Mouse (Mus musculus) forebrain, postnatal 0 days (tissue): ENCODE data around the gene Zmym3. TPM values are rescaled to one million over a fixed set of nuclear protein-coding genes. Genes with fewer than 3 reads are reported as not detected.

Source experiments
- ATAC-seq: fragments of 200-750 bp; cut with Nextera tagmentation; 2 replicates; pipeline ENCODE4 v1.8.0; 2017; ENCODE audit warnings: mild to moderate bottlenecking, moderate library complexity
- DNase-seq: peaks from one replicate; pipeline ENCODE4 v3.0.0-alpha.2; 2015
- H3K27ac ChIP-seq: fragments of 300-500 bp; sonication (generic); 2 replicates; pipeline ENCODE4 v1.5.1; 2014; ENCODE audit warnings: low read depth, mild to moderate bottlenecking, antibody characterized with exemption, low read length, moderate library complexity, mixed read lengths
- H3K27me3 ChIP-seq: fragments of 300-500 bp; sonication (generic); 2 replicates; pipeline ENCODE4 v1.6.1; 2014; ENCODE audit warnings: mild to moderate bottlenecking, low read length, mixed read lengths; ENCODE audit not compliant: insufficient read depth
- H3K36me3 ChIP-seq: fragments of 300-500 bp; sonication (generic); 2 replicates; pipeline ENCODE4 v1.6.1; 2014; ENCODE audit warnings: mild to moderate bottlenecking, moderate library complexity; ENCODE audit not compliant: insufficient read depth
- H3K4me1 ChIP-seq: fragments of 300-500 bp; sonication (generic); 2 replicates; pipeline ENCODE4 v1.6.1; 2014; ENCODE audit warnings: antibody characterized with exemption; ENCODE audit not compliant: insufficient read depth
- H3K4me2 ChIP-seq: fragments of 300-500 bp; sonication (generic); 2 replicates; pipeline ENCODE4 v1.6.1; 2014; ENCODE audit warnings: low read depth, mild to moderate bottlenecking, moderate library complexity
- H3K4me3 ChIP-seq: fragments of 300-500 bp; sonication (generic); 2 replicates; pipeline ENCODE4 v1.5.1; 2014; ENCODE audit warnings: low read depth, low read length, mixed read lengths
- H3K9ac ChIP-seq: fragments of 300-500 bp; sonication (generic); 2 replicates; pipeline ENCODE4 v1.6.1; 2014; ENCODE audit warnings: mild to moderate bottlenecking
- H3K9me3 ChIP-seq: fragments of 300-500 bp; sonication (generic); 2 replicates; pipeline ENCODE4 v1.6.1; 2016; ENCODE audit warnings: low read length
- CTCF ChIP-seq: sonication (generic); IDR thresholded peaks from 2 replicates; pipeline ENCODE4 v1.5.1; 2016; ENCODE audit warnings: antibody characterized with exemption, control low read depth, low read depth
- WGBS: fragments of 180-500 bp; shearing (Covaris S2); extraction: QIAGEN DNeasy Blood & Tissue Kit; methylation state at CpG from one replicate; pipeline ENCODE4 v1.1.7; 2014; 5-methylcytosine and 5-hydroxymethylcytosine counted together
- polyA plus RNA-seq: library from polyadenylated mRNA; unstranded; fragments of >200 nt; fragmentation: Nextera tagmentation; extraction: Ambion mirVana; gene quantifications from 2 replicates; pipeline ENCODE4 v1.2.1, GENCODE M21; 2015
- total RNA-seq: library from RNA; depleted of rRNA; stranded (reverse); fragments of >200 nt; gene quantifications from 2 replicates; pipeline ENCODE4 v1.2.3, GENCODE M21; 2014

The Zmym3 gene
- total and polyA plus RNA-seq, 2 experiments from 2014 or later: 102 to 197 TPM

DNA sequence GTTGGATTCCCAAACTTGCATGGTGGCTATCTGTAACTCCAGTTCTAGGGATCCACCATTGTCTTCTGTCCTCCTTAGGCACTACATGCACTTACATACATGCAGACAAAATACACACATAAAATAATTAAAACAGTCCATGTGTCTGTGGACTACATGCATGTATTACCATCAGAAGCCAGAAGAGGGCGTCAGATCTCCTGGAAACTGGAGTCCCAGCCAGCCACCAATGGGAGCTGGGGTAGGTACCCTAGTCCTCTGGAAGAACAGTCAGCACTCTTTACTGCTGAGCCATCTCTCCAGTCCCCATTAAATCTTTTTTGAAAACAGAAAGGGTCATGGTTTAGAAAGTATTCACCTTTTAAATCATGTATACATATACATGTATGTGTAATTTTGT is 7.1 kb upstream of the Zmym3 start:
- Histone ChIP-seq H3K9me3 (no peaks in the 10 kb centered on the region), H3K27me3 (no peaks in the 10 kb centered on the region), H3K4me1 (peaks cover 5% of the 10 kb centered on the region; the same call in 1 of the 2 replicates), H3K36me3 (no peaks in the 10 kb centered on the region), H3K4me2 (no peak overlapping the region), H3K27ac (no peak overlapping the region; the same call in 1 of the 2 replicates), H3K9ac (no peak overlapping the region), H3K4me3 (no peak overlapping the region)
- WGBS: 0% methylated on average over 1 of the region's 1 CpGs
- 0 out of 2 replicates have a peak, but pooled peaks have one; percentile 18 for TF ChIP-seq CTCF
- DNase-seq (no peak), ATAC-seq (no peak)

DNA sequence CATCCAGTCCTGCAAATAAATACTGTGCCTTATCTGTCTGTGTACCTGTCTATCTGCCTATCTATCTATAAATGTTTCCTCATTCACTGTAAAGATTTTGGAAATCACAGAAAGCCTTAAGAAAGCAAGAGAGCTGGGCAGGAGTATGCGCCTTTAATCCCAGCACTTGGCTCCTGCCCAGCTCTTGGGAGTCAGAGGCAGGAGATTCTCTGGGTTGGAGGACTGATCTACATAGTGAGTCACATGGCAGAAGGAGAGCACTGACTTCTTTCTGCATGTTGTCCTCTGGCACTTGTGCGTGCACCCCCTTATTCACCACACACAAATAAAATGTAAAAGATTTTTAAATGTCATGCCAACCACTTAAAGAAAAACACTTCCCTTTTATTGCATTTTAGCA is 2.8 kb upstream of the Zmym3 start:
- ATAC-seq: no peak
- TF ChIP-seq CTCF: no peak
- H3K9ac ChIP-seq: no peak overlapping the region

DNA sequence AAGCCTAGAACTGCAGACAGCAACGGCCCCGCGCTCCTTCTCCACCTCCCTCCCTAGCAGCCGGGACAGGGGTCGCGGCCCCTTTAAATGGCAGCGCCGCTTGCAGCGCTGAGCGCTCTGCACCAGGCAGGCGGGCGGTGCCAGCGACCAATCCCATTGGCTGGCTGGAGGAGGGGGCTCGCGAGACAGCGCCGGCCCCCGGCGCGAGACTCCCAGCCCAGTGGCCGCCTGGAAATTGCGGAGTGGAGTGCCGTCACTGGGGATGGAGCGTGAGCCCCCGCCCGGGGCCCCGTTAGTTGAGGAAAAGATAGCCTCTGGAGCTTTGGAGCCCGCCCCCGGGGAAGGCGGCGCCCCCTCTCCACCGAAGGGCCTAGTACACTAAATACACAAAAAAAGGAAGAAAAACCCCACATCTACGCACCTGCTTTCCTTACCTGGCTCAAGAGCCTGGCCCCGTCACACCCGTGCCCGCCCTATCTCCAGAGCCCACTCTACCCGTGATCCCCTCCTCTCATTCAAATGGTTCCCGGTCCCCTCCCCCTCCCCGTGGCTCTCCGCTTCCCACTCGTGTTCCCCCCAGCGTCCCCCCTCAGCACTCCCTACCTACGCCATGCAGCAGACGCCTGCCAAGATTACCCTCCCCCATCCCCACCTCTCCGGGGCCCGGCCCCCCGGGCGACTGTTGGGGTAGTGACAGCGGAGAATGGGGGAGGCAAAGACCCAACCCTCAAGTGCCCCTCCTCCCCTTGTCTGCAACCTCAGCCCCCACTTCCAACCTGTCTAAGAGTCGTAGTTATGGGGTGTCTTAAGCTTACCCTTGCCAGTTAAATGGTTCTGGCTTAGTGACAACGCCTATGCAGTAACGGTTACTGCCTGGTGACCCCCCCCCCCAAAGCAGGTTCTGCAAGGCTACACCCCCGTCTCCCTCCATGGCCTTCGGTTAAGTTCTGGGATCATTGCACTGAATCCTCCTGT is 637 bp downstream of the Zmym3 start:
- ATAC-seq (peak; percentile 98), DNase-seq (peak; percentile 92)
- Histone ChIP-seq H3K9ac (peak overlapping the region; percentile 67), H3K4me3 (peak overlapping the region; percentile 56), H3K4me2 (peak overlapping the region; percentile 57), H3K4me1 (no peaks in the 10 kb centered on the region), H3K27ac (peak overlapping the region; percentile 86), H3K9me3 (no peaks in the 10 kb centered on the region), H3K27me3 (no peaks in the 10 kb centered on the region), H3K36me3 (peaks cover 4% of the 10 kb centered on the region; the same call in 1 of the 2 replicates)
- WGBS: 26% methylated on average over 54 of the region's 54 CpGs
- TF ChIP-seq CTCF: no peak

More for the DNA sequence above, 2.8 kb upstream of the Zmym3 start:
- Histone ChIP-seq H3K9me3 (no peaks in the 10 kb centered on the region), H3K4me3 (no peak overlapping the region), H3K27ac (no peak overlapping the region), H3K36me3 (no peaks in the 10 kb centered on the region), H3K4me2 (no peak overlapping the region), H3K27me3 (no peaks in the 10 kb centered on the region), H3K4me1 (peaks cover 1% of the 10 kb centered on the region; the same call in 1 of the 2 replicates)
- DNase-seq: no peak
- WGBS: 76% methylated on average over 2 of the region's 2 CpGs

- peak; percentile 23 for ATAC-seq
- Histone ChIP-seq H3K9me3 (no peaks in the 10 kb centered on the region), H3K4me2 (peak overlapping the region; percentile 57), H3K36me3 (peaks cover 4% of the 10 kb centered on the region; the same call in 1 of the 2 replicates), H3K27me3 (no peaks in the 10 kb centered on the region), H3K9ac (peak overlapping the region; percentile 67), H3K4me1 (no peaks in the 10 kb centered on the region), H3K27ac (peak overlapping the region; percentile 86), H3K4me3 (peak overlapping the region; percentile 56)
- WGBS: 37% methylated on average over 35 of the region's 36 CpGs
- DNase-seq: peak; percentile 32
- peak; percentile 47 for TF ChIP-seq CTCF
These were observed 1.5 kb downstream of the Zmym3 start for GRCm38 (mm10) chrX:101418946-101419724.

DNA sequence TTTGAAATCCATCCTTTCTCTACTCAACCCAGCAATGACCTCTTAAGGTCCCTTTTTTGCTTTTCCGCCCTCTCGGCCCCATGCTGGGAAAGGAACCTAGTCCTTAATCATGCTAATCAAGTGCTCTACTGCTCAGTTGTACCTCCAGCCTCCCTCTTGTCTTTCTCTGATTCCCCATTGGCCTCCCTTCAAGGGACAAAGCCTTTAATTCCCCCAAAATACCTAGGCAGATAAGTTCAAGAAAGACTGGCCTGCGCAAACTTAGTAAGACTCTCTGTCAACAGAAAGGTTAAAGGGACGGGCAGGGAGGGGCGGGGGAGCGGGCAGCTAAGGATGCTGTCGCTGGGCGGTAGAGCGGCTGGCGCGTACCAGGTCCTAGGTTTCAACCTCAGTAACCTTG is 24.2 kb downstream of the Zmym3 start:
- Histone ChIP-seq H3K27me3 (no peaks in the 10 kb centered on the region), H3K9me3 (no peaks in the 10 kb centered on the region), H3K4me3 (no peak overlapping the region), H3K36me3 (no peaks in the 10 kb centered on the region), H3K9ac (no peak overlapping the region), H3K4me1 (no peaks in the 10 kb centered on the region), H3K4me2 (no peak overlapping the region), H3K27ac (no peak overlapping the region)
- DNase-seq (no peak), ATAC-seq (no peak)
- TF ChIP-seq CTCF: no peak
- 30% methylated on average over 11 of the region's 11 CpGs for WGBS

- ATAC-seq (no peak), DNase-seq (no peak)
- no peak overlapping the region for H3K4me2 ChIP-seq
- no peak overlapping the region for H3K27ac ChIP-seq
- H3K9me3 ChIP-seq: no peaks in the 10 kb centered on the region
- H3K4me1 ChIP-seq: no peaks in the 10 kb centered on the region
- no peak for TF ChIP-seq CTCF
- WGBS: 62% methylated on average over 2 of the region's 2 CpGs
- H3K36me3 ChIP-seq: no peaks in the 10 kb centered on the region
- H3K9ac ChIP-seq: no peak overlapping the region
- H3K27me3 ChIP-seq: no peaks in the 10 kb centered on the region
- H3K4me3 ChIP-seq: no peak overlapping the region
These were observed 26.3 kb downstream of the Zmym3 start for GRCm38 (mm10) chrX:101394341-101394740.
